Mouse (Mus musculus) midbrain, embryonic 12.5 days (tissue): ENCODE data around the gene Ugt2b1. TPM values are rescaled to one million over a fixed set of nuclear protein-coding genes. Genes with fewer than 3 reads are reported as not detected.

Source experiments
- ATAC-seq: fragments of 200-750 bp; cut with Nextera tagmentation; 2 replicates; pipeline ENCODE4 v1.8.0; 2017; ENCODE audit warnings: low read depth, moderate TSS enrichment, moderate library complexity; ENCODE audit not compliant: low FRiP score
- H3K27ac ChIP-seq: fragments of 300-500 bp; sonication (generic); replicated peaks from 2 replicates; pipeline ENCODE4 v1.5.1; 2016; ENCODE audit warnings: mild to moderate bottlenecking
- H3K27me3 ChIP-seq: fragments of 300-500 bp; sonication (generic); 2 replicates; pipeline ENCODE4 v1.6.1; 2016; ENCODE audit warnings: mild to moderate bottlenecking
- H3K36me3 ChIP-seq: fragments of 300-500 bp; sonication (generic); 2 replicates; pipeline ENCODE4 v1.6.1; 2016
- H3K4me1 ChIP-seq: fragments of 300-500 bp; sonication (generic); 2 replicates; pipeline ENCODE4 v1.6.1; 2016
- H3K4me2 ChIP-seq: fragments of 300-500 bp; sonication (generic); replicated peaks from 2 replicates; pipeline ENCODE4 v1.6.1; 2016; ENCODE audit warnings: mild to moderate bottlenecking, moderate library complexity
- H3K4me3 ChIP-seq: fragments of 300-500 bp; sonication (generic); 2 replicates; pipeline ENCODE4 v1.5.1; 2016; ENCODE audit warnings: mild to moderate bottlenecking
- H3K9ac ChIP-seq: fragments of 300-500 bp; sonication (generic); replicated peaks from 2 replicates; pipeline ENCODE4 v1.6.1; 2016; ENCODE audit warnings: mild to moderate bottlenecking, moderate library complexity
- H3K9me3 ChIP-seq: fragments of 300-500 bp; sonication (generic); 2 replicates; pipeline ENCODE4 v1.6.1; 2016; ENCODE audit warnings: mild to moderate bottlenecking
- WGBS: fragments of 180-500 bp; shearing (Covaris S2); methylation state at CpG from one replicate; pipeline ENCODE4 v1.1.7; 2016; 5-methylcytosine and 5-hydroxymethylcytosine counted together
- polyA plus RNA-seq: library from polyadenylated mRNA; unstranded; fragments of >200 nt; fragmentation: Nextera tagmentation; extraction: Ambion mirVana; gene quantifications from 2 replicates; pipeline ENCODE4 v1.2.1, GENCODE M21; 2016

Ugt2b1 gene
- polyA plus RNA-seq, 1 experiment from 2014 or later: not detected

DNA sequence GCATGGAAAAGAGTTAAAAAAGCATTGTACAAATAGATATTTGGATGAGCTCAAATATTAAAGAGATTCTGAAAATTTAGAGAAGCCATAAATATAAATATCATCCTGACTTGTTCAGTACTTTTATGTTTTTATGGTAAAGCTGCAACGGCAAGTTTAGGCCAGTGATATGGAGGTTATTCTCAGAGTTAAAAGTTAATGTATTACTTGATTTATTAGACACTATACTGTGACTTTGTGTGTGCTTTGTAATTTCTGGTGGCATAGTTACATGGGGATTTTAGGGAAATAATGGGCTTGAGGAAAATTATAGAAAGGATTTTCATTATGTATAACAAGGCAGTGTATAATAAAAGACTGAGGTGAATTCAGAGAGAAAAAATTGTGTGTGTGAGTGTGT, 39.2 kb downstream of the Ugt2b1 start:
- ATAC-seq: no peak
- Histone ChIP-seq H3K9ac (no peak overlapping the region), H3K27ac (no peak overlapping the region), H3K27me3 (no peaks in the 10 kb centered on the region), H3K4me1 (no peaks in the 10 kb centered on the region), H3K4me2 (no peak overlapping the region), H3K9me3 (no peaks in the 10 kb centered on the region), H3K36me3 (no peaks in the 10 kb centered on the region), H3K4me3 (no peak overlapping the region)
- 93% methylated on average over 1 of the region's 1 CpGs for WGBS

DNA sequence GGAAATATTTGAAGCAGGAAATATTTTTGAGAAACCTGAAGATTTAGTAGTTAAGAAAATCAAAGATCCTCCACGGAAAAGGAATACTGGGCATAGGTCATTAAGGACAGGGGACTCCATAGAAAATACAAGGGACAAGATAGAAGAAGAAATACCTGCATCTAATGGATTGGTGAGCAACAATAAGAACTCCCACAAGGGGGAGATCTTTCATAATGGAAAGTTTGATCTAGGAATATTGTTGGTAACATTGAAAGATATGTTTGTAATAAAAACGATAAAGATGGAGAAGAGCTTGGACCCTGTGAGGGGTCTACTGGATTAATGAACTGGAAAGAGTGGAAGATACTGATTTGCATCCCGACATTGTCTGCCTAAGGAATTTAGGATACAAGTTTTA, 39.7 kb downstream of the Ugt2b1 start:
- Histone ChIP-seq H3K4me3 (no peak overlapping the region), H3K4me1 (no peaks in the 10 kb centered on the region), H3K36me3 (no peaks in the 10 kb centered on the region), H3K27ac (no peak overlapping the region), H3K4me2 (no peak overlapping the region), H3K27me3 (no peaks in the 10 kb centered on the region), H3K9ac (no peak overlapping the region), H3K9me3 (no peaks in the 10 kb centered on the region)
- ATAC-seq: no peak
- WGBS: 50% methylated on average over 3 of the region's 3 CpGs

DNA sequence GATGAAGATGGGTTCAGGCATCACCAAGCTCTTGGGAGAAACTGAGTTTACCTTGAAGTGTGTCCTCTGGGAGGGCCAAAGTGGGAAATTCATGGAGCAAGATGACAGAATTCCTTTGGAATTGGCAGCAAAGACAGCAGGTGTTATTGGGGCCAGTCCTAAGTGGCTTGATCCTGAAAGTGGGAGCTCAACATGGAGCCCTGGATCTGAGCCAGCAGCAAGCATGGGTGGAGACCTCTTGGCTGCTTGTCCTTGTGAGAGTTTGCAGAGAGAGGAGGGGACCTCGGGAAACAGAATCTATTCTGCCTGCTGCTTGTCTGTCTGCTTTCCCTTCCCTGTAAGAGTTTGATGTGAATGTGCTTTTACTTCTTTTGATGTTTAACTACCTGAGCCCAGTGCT, 54.5 kb downstream of the Ugt2b1 start:
- Histone ChIP-seq H3K4me2 (no peak overlapping the region), H3K9ac (no peak overlapping the region), H3K27ac (no peak overlapping the region), H3K36me3 (no peaks in the 10 kb centered on the region), H3K27me3 (no peaks in the 10 kb centered on the region), H3K9me3 (no peaks in the 10 kb centered on the region), H3K4me1 (no peaks in the 10 kb centered on the region), H3K4me3 (no peak overlapping the region)
- ATAC-seq: no peak
- 68% methylated on average over 1 of the region's 1 CpGs for WGBS

Other genes starting within 250 kb of the Ugt2b1 start
- 0.13 TPM in 1 of 2 replicates, not detected in the other for gene Tmprss11e, start 180.7 kb downstream of the Ugt2b1 start, polyA plus RNA-seq
- gene Ythdc1, start 122.3 kb downstream of the Ugt2b1 start, polyA plus RNA-seq: 47.7 and 56.1 TPM in 2 replicates
- gene Ugt2b34, start 19.6 kb downstream of the Ugt2b1 start, polyA plus RNA-seq: not detected in 2 replicates
- gene Ugt2b35, start 74.3 kb upstream of the Ugt2b1 start, polyA plus RNA-seq: not detected in 2 replicates
- not detected in 2 replicates for gene Ugt2b36, start 166.0 kb upstream of the Ugt2b1 start, polyA plus RNA-seq
- gene Ugt2b5, start 213.8 kb upstream of the Ugt2b1 start, polyA plus RNA-seq: not detected in 2 replicates